Mouse (Mus musculus): Measurements from ENCODE around the gene Pdlim7.

Gene Pdlim7

DNA sequence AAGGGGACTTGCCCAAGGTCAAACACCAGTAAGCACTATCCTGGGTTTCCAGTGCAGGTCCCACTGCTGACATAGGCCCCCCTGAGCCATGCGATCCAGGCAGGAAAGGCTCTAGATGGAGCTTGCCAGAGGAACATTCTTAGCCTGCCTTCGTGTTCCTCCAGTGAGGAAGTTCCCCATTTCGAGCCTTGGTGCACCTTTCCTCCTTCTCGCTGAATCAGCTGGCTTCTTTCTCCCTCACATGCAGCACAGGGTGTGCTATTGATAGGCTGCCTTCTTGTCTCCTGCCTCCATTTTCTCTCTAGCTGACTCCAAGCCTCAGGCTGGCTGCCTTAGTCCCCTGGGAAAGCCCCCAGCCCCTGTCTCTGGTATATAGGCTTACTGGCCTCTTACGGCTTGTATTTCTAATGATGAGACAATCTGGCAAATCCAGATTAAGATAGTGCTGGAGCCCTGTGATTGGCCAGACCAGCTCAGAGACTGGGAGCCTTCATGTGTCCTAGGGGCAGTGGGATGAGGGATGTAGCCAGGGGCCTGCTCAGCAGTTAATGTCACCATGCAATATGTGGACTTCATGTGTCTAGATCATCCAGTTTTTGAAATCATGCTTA is 47.5 kb downstream of the Pdlim7 start:
- no peak for DNase-seq (ENCODE audit: extremely low read depth, low read depth)

DNA sequence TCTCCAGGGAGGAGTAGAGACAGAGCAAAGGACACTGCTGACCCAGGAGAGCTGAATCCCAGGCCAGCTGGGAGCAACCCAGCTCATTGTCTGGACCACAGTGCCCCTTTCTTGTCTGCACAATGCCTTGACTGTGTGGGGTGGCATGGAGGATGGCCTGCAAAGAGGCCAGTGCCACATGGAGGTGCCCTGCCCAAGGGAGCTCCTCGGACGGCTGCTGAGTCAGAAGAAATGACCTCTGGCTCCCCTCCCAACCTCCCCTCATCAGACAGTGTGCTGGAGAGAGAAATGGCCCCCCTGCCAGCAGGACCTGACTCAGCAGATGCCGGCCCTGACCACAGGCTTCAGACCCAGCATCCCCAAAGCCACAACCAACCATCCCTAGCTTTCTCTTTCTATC is 48.3 kb downstream of the Pdlim7 start:
- no peak for DNase-seq (ENCODE audit: extremely low read depth, low read depth)

DNA sequence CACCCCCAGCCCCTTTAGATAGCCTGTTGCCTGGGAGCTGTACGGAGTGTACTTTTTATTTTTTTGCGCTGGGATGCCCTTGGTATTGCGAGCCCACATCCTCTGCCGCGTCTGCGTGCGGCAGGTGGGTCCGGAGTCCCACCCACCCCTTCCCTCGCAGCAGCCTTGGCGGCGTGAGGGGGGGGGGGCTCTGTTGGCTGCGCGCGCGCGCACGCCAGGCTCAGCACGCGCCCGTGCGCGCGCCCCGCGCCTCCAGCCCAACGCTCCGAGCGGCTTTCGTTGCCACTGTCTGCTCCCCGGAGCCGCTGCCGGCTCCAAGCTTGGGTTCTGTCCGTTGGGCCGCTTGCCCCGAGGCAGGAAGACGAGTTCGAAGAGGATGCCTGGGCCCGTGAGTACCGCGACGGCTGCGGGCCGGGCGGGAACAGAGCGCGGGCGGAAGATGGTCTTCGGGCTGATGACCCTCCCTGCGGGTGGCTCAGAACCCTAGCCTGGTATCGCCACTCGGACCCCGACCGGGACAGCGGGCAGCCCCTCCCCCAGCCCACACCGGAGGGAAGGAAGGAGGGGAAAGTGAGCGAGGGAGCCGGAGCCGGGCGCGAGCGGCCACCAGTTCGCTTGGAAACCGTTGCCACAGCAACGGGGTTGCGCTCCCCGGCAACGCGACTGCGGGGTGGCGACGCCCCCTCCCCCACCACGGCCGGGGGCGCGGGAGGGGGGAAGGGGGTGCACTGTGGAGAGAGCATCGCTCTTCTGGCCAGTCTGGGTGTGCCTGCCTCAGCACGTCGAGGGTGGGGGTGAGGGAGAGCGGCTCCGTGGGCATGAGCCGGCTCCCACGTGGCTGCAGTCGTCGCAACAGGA is 49.2 kb downstream of the Pdlim7 start, which contains the start of gene Prr7:
Gene Prr7, plus strand, starts transcription at position 241 of the 858 bp plus-strand sequence.
- DNase-seq (ENCODE audit: extremely low read depth, low read depth): no peak

DNA sequence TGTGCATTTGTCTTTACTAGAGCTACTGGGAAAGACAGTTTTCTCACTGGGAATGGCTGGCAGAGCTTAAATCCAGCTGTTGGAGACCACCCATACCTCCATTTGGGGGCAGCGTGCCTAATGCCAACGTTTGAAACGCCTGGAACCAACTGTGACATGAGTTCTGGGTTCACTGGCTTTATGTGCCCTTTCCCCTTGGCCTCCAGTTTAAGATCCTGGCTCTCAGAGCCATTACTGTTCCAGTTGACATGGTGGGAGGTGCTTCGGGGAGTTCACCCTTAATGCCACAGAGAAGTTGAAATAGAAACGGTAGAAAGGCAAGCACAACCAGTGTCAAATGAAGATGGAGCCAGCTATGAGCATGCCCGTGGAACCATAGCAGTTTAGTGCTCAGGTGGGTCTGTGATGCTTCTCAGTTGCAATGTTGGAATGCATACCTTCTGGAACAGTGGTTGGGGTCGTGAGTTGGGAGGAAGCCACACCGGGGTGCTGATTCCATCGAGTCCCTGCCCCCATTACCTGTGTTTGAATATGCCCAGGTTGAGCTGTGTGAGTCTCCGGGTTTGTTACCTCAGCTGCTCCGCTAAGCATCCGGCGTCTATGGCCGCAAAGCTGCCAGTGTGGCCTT is 50.0 kb downstream of the Pdlim7 start:
- no peak for DNase-seq (ENCODE audit: extremely low read depth, low read depth)

DNA sequence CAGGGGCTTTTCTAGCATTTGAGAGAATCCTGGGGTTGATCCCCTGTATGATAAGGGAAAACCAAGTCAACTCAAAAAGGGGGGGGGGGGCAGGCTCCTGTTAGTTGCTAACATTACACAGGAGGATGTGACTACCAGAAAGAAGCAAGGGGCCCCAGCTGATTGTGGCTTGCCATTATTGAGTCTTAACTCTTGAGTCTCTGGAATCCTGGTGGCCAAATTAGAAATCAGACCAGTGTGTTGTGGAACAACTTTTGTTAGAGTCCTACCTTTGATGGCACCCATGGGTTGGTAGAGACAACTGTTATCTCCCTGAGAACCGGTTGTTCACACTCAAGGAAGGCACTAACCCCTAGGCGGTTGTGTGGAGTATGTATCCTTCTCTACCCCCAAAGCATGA is 50.5 kb downstream of the Pdlim7 start:
- no peak for DNase-seq (ENCODE audit: extremely low read depth, low read depth)

DNA sequence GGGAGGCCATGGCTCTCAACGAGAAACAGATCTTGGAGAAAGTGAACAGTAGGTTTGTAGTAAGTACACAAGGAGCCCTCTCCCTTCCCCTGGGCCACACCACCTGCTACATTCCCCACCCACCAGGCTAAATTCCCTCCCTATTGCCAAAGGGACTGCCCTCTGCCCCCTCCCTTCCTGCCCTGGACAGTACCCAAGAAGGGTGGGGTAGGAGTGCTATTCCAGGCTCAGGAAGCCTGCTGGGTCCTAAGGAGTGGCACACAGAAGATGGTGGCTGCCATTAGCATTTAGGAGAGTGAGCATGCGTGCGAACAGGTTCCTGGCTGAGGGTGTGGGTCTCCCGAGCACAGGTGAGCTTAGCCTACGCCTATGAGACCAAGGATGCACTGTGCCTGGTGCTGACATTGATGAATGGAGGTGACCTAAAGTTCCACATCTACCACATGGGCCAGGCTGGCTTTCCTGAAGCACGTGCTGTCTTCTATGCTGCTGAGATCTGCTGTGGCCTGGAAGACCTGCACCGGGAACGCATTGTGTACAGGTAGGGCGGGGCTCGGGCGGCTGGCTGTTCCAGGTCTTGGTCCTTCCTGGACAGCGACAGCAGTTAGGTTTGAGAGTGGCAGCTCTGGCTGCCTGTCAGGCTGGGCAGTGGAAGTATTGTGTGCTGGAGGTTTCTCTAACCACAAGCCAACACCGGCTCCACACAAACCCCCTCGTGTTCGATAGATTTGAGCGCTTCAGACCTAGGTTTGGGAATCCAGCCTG is 61.5 kb downstream of the Pdlim7 start:
- DNase-seq (ENCODE audit: extremely low read depth, low read depth): no peak

DNA sequence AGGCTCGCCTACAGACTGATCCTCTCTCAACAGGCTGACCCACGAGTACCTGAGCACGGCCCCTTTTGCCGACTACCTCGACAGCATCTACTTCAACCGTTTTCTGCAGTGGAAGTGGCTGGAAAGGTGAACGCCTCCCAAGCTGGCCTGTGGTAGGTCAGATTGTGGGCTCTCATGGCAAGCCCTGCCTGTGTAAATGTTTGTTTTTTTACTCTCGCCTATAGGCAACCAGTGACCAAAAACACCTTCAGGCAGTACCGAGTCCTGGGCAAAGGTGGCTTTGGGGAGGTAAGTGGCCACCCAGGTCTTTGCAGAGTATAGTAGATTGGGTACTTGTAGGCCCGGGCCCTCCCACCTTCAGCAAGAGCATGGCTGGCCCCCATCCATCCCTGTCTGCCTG is 62.2 kb downstream of the Pdlim7 start:
- no peak for DNase-seq (ENCODE audit: extremely low read depth, low read depth)

DNA sequence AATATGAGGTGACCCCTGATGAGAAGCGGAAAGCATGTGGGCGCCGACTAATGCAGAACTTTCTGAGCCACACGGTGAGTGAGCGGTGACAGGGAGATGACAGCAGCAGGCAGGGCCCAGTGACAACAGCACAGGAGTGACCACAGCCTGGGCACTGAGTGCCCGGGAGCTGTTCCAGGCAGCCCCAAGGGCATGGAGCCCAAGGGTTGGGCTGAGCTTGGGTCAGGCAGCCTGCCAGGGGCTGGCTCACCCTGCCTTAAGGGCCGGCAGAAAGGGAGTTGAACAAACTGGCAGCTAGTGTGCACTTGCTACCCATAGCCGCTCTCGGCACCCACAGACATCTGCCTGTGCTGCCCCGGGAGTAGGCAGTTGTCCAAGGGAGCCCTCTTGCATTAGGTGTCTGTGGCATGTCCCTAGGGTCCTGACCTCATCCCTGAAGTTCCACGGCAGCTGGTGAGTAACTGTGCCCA is 62.9 kb downstream of the Pdlim7 start:
- no peak for DNase-seq (ENCODE audit: extremely low read depth, low read depth)

DNA sequence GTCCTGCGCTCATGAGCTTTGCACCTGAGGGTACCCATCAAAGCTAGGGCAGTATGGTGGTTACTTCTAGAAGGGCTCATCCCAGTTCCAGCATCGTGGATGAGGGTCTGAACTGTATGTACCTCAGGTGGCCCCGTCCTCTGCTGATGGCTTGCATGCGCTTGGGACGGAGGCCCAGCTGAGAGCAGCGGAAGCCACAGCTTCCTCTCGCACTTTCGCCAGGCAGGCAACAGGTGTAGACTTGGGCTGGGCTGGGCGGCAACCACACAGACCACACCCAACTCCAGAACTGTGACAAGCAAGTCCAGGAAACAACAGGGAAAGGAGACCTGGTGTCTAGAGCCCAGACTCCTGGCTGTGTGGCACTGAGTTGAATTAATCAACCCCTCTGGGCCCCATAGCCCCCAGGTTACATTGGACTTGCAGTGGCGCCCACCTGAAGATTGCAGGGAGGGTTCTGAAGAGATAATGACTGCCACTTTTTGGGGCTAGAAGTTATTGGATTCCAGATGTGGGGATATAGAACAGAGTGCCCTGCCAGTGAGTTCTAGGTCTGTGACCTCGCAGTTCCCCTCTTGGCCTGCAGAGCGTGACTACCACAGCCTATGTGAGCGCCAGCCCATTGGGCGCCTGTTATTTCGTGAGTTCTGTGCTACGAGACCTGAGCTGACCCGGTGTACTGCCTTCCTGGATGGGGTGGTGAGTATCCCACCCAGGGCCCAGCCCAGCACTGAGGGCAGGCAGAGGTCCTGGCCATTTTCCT is 63.6 kb downstream of the Pdlim7 start:
- no peak for DNase-seq (ENCODE audit: extremely low read depth, low read depth)

DNA sequence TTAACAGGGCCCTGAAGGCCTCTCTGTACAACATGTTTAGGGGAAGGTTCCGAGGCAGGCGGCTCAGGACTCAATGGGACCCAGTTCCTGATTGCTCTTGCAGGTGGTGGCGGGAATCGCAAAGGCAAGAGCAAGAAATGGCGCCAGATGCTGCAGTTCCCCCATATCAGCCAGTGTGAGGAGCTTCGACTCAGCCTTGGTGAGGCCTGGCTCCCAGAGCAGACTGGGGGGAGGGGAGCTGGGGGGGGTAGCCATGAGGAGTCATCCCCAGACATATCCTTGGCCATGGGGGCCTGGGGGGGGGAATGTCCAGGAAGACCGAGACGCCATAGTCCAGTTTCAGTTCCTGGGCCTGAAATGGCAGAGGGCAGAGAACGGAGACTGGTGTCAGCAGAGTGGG is 64.3 kb downstream of the Pdlim7 start:
- DNase-seq (ENCODE audit: extremely low read depth, low read depth): no peak

DNA sequence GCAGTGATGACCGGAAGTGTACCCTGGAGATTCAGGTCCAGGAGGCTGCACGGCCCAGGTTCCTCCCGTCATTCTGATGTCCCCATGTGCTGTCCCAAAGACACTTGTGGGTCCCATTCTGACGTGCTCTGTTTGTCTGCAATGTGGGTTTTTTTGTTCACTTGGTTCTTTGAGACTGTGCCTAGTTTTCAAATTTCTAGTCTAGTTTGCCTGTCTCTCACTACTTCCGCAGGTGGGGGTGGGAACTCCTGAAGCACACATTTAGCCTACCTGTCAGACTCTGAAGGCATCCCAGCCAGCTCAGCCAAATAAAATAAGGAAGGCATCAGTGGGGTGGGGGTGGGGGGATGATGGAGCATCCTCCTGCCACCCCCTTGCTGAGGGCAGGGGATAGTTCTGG is 65.3 kb downstream of the Pdlim7 start:
- DNase-seq (ENCODE audit: extremely low read depth, low read depth): no peak

DNA sequence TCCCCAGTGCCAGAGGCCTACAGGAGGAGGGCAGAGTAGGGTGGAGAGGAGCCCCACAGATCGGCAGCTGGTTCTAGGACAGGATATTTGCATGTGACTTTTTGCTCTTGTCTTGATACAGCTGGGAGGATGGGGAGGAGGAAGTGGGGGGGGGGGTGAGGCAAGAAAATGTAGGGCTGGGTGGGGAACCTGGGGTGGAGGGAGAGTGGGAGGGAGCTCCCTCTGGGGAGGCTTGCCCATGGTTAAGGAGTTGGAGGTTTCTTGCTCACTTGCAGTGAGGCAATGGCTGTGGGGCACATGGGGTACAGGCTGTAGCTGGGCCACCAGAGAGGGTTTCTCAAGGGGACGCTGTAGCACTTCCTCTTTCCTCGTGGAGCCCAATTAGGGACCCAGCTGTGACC is 65.9 kb downstream of the Pdlim7 start:
- peak; percentile 64 for DNase-seq (ENCODE audit: extremely low read depth, low read depth)

DNA sequence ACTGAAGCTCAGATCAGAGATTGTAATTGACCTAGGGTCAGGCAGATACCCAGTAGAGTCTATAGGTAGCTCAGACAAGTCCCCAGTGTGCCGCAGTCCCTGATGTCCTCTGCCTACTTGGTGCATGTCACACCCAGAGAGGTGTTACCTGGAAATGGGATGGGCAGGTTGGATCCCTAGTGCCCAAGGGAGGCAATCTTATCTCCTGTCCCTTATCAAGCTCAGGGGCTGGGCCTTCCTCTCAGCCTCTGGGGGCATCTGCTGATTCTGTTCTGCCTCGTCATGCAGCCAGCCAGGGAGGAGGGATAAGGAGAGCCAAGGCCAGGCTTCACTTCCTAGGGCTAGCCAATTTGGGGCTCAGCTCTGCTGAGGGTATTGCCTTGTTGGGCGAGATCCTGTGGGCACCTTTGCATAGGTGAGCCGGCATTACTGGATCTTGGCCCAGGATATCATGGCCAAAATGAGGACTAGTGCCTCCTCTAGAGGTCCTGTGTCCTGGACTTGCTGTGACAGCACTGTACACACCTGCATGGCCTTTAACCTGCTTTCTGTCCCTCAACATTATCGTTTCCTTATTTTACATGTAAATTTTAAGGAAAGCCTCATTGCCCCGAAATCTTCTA is 66.9 kb downstream of the Pdlim7 start:
- DNase-seq (ENCODE audit: extremely low read depth, low read depth): peak; percentile 57

All from MEL-GATA-1-ER (cell line).